Mouse (Mus musculus) hindlimb bud, embryonic 11.5 days (tissue): ENCODE data around the gene Mrm3.

Experiments
- DNase-seq: peaks from one replicate; pipeline ENCODE4 v3.0.0-alpha.2; 2012; ENCODE audit warnings: low read depth, low spot score; ENCODE audit errors: extremely low spot score

Gene Mrm3

GRCm38 (mm10) chr11:76287301-76287700 lies 43.8 kb downstream of the Mrm3 start:
- DNase-seq = no peak

GRCm38 (mm10) chr11:76288645-76289044 lies 45.1 kb downstream of the Mrm3 start:
- DNase-seq = no peak

GRCm38 (mm10) chr11:76290367-76290766 lies 46.9 kb downstream of the Mrm3 start:
- DNase-seq = no peak

GRCm38 (mm10) chr11:76291960-76292359 lies 48.4 kb downstream of the Mrm3 start:
- DNase-seq = no peak

GRCm38 (mm10) chr11:76292398-76292797 lies 48.9 kb downstream of the Mrm3 start:
- DNase-seq = no peak

- DNase-seq = no peak
These were observed 49.3 kb downstream of the Mrm3 start for GRCm38 (mm10) chr11:76292831-76293230.

GRCm38 (mm10) chr11:76294078-76294477 lies 50.6 kb downstream of the Mrm3 start:
- no peak for DNase-seq

GRCm38 (mm10) chr11:76294836-76295235 lies 51.3 kb downstream of the Mrm3 start:
- DNase-seq = no peak

GRCm38 (mm10) chr11:76297252-76297651 lies 53.7 kb downstream of the Mrm3 start:
- no peak for DNase-seq

- DNase-seq = no peak
These were observed 55.0 kb downstream of the Mrm3 start for GRCm38 (mm10) chr11:76298457-76299000.
